Mouse (Mus musculus) midbrain, embryonic 16.5 days (tissue): ENCODE data around the gene Tent4a. TPM values are rescaled to one million over a fixed set of nuclear protein-coding genes. Genes with fewer than 3 reads are reported as not detected.

Source experiments
- ATAC-seq: fragments of 200-750 bp; cut with Nextera tagmentation; 2 replicates; pipeline ENCODE4 v1.8.0; 2017; ENCODE audit warnings: moderate TSS enrichment
- H3K27ac ChIP-seq: fragments of 300-500 bp; sonication (generic); 2 replicates; pipeline ENCODE4 v1.5.1; 2014; ENCODE audit warnings: mild to moderate bottlenecking, low read length, mixed read lengths
- H3K27me3 ChIP-seq: fragments of 300-500 bp; sonication (generic); 2 replicates; pipeline ENCODE4 v1.6.1; 2014; ENCODE audit warnings: low read depth, low read length, mixed read lengths; ENCODE audit not compliant: control insufficient read depth, insufficient read depth
- H3K36me3 ChIP-seq: fragments of 300-500 bp; sonication (generic); 2 replicates; pipeline ENCODE4 v1.6.1; 2014; ENCODE audit warnings: mild to moderate bottlenecking, low read length, moderate library complexity, mixed read lengths; ENCODE audit not compliant: control insufficient read depth, insufficient read depth
- H3K4me1 ChIP-seq: fragments of 300-500 bp; sonication (generic); 2 replicates; pipeline ENCODE4 v1.6.1; 2014; ENCODE audit warnings: mild to moderate bottlenecking, low read length, mixed read lengths; ENCODE audit not compliant: control insufficient read depth, insufficient read depth
- H3K4me2 ChIP-seq: fragments of 300-500 bp; sonication (generic); 2 replicates; pipeline ENCODE4 v1.6.1; 2014; ENCODE audit warnings: mild to moderate bottlenecking, low read length, mixed read lengths
- H3K4me3 ChIP-seq: fragments of 300-500 bp; sonication (generic); 2 replicates; pipeline ENCODE4 v1.5.1; 2014; ENCODE audit warnings: low read depth, mild to moderate bottlenecking, low read length, moderate library complexity, mixed read lengths
- H3K9ac ChIP-seq: fragments of 300-500 bp; sonication (generic); 2 replicates; pipeline ENCODE4 v1.6.1; 2014; ENCODE audit warnings: low read depth, low read length, mixed read lengths
- H3K9me3 ChIP-seq: fragments of 300-500 bp; sonication (generic); replicated peaks from 2 replicates; pipeline ENCODE4 v1.6.1; 2014; ENCODE audit warnings: mild to moderate bottlenecking, low read length, mixed read lengths; ENCODE audit not compliant: control insufficient read depth, poor library complexity, severe bottlenecking
- WGBS: fragments of 180-500 bp; shearing (Covaris S2); extraction: QIAGEN DNeasy Blood & Tissue Kit; methylation state at CpG from one replicate; pipeline ENCODE4 v1.1.7; 2014; 5-methylcytosine and 5-hydroxymethylcytosine counted together
- polyA plus RNA-seq: library from polyadenylated mRNA; unstranded; fragments of >200 nt; fragmentation: Nextera tagmentation; extraction: Ambion mirVana; gene quantifications from 2 replicates; pipeline ENCODE4 v1.2.1, GENCODE M21; 2015

Gene Tent4a
- polyA plus RNA-seq, 1 experiment from 2014 or later = 5.4 TPM

DNA sequence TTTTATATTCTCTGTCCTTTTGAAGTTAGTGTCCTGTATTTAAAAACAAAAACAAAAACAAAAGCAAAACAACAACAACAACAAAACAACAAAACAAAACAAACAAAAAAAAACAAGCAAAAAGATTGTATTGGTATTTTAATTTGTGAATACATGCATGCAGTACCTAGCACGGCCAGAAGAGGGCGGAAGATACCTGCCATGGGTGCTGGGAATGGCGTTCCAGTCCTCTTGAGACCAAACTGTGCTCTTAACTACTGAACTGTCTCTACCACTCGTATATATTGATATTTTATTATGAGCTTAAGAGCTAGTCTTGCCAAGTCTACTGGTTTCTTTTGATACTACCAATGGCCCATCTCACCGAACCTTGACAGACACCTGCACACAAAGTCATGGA is 18.6 kb upstream of the Tent4a start:
- H3K4me3 ChIP-seq = no peak overlapping the region
- H3K27ac ChIP-seq = no peak overlapping the region
- WGBS = 23% methylated on average over 5 of the region's 5 CpGs
- ATAC-seq = no peak
- H3K9me3 ChIP-seq = no peaks in the 10 kb centered on the region
- no peaks in the 10 kb centered on the region for H3K27me3 ChIP-seq
- no peak overlapping the region for H3K9ac ChIP-seq
- no peak overlapping the region for H3K4me2 ChIP-seq
- no peaks in the 10 kb centered on the region for H3K4me1 ChIP-seq
- H3K36me3 ChIP-seq = no peaks in the 10 kb centered on the region

GRCm38 (mm10) chr13:69550831-69551230 is 16.4 kb upstream of the Tent4a start:
- WGBS = 81% methylated on average over 2 of the region's 2 CpGs
- Histone ChIP-seq H3K9ac (no peak overlapping the region), H3K27ac (no peak overlapping the region), H3K4me3 (no peak overlapping the region), H3K9me3 (no peaks in the 10 kb centered on the region), H3K27me3 (no peaks in the 10 kb centered on the region), H3K4me1 (no peaks in the 10 kb centered on the region), H3K36me3 (no peaks in the 10 kb centered on the region), H3K4me2 (no peak overlapping the region)
- ATAC-seq = no peak

GRCm38 (mm10) chr13:69549980-69550379 is 15.6 kb upstream of the Tent4a start:
- Histone ChIP-seq H3K9me3 (no peaks in the 10 kb centered on the region), H3K9ac (no peak overlapping the region), H3K4me3 (no peak overlapping the region), H3K4me1 (no peaks in the 10 kb centered on the region), H3K27ac (no peak overlapping the region), H3K36me3 (no peaks in the 10 kb centered on the region), H3K27me3 (no peaks in the 10 kb centered on the region), H3K4me2 (no peak overlapping the region)
- WGBS = 47% methylated on average over 8 of the region's 8 CpGs
- no peak for ATAC-seq

DNA sequence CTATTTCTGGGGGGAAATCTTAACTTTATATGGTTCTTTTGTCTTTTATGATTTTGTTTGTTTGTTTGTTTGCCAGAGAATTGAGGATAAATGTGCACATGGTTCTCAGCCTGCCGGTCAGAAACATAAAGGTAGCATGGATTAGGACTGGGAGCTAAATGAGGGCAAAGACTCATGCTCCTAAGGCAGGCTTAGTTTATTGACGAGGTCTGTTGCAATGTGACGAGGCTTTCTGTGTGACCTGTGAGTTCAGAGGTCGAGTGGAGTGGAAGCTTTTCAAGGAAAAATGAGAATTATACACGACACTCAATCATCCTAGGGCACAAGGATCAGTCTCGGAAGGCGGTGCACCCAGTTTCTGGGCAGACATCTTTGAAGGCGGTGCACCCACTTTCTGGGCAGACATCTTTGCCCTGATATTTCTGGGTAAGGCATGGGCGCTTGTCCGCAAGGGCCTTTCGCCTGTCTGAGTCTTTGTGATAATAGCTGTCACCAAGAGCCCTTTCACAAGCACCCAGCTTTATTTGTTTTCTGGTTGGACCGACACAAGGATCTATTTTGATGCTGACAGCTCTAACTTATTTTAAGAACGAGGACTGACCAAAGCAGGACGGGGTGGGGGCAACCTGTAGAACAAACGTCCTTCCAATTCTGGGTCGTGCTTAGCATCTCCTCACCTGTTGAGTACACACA is 13.2 kb upstream of the Tent4a start:
- H3K36me3 ChIP-seq = no peaks in the 10 kb centered on the region
- H3K9ac ChIP-seq = no peak overlapping the region
- H3K4me1 ChIP-seq = peaks cover 11% of the 10 kb centered on the region
- no peak overlapping the region for H3K4me2 ChIP-seq
- H3K9me3 ChIP-seq = no peaks in the 10 kb centered on the region
- 69% methylated on average over 16 of the region's 16 CpGs for WGBS
- no peaks in the 10 kb centered on the region for H3K27me3 ChIP-seq
- no peak overlapping the region for H3K27ac ChIP-seq
- ATAC-seq = no peak
- H3K4me3 ChIP-seq = no peak overlapping the region

GRCm38 (mm10) chr13:69545019-69545418 is 10.6 kb upstream of the Tent4a start:
- 25% methylated on average over 3 of the region's 3 CpGs for WGBS
- peaks cover 15% of the 10 kb centered on the region for H3K4me1 ChIP-seq
- H3K27ac ChIP-seq = no peak overlapping the region
- no peaks in the 10 kb centered on the region for H3K9me3 ChIP-seq
- H3K27me3 ChIP-seq = no peaks in the 10 kb centered on the region
- ATAC-seq = 0 out of 2 replicates have a peak, but pooled peaks have one; percentile 16
- H3K36me3 ChIP-seq = no peaks in the 10 kb centered on the region
- H3K4me3 ChIP-seq = no peak overlapping the region
- no peak overlapping the region for H3K4me2 ChIP-seq
- H3K9ac ChIP-seq = no peak overlapping the region

DNA sequence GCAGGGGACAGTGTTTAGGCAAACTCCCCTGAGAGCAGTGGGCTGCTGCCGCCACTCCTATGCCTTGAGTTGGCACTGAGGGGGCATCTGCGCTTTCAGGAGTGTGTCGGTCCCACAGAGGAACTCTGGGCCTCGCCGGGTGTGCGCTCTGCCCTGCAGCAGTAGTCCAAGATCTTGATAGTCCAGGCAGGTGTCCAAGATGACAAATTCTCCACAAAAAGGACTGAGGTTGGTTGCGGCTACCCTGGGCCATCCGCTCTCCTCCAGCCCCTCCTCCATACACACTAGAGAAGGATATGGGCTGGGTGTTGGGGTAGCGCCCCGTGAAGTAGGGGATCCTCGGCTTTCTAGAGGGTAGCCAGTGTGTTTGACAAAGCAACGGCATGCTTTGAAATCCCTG is 9.2 kb upstream of the Tent4a start:
- no peak overlapping the region for H3K27ac ChIP-seq
- peak overlapping the region; percentile 20 for H3K4me2 ChIP-seq
- no peaks in the 10 kb centered on the region for H3K27me3 ChIP-seq
- H3K4me1 ChIP-seq = peaks cover 15% of the 10 kb centered on the region
- H3K36me3 ChIP-seq = no peaks in the 10 kb centered on the region
- ATAC-seq = 0 out of 2 replicates have a peak, but pooled peaks have one; percentile 9
- no peaks in the 10 kb centered on the region for H3K9me3 ChIP-seq
- H3K9ac ChIP-seq = no peak overlapping the region
- H3K4me3 ChIP-seq = no peak overlapping the region
- 48% methylated on average over 12 of the region's 12 CpGs for WGBS

DNA sequence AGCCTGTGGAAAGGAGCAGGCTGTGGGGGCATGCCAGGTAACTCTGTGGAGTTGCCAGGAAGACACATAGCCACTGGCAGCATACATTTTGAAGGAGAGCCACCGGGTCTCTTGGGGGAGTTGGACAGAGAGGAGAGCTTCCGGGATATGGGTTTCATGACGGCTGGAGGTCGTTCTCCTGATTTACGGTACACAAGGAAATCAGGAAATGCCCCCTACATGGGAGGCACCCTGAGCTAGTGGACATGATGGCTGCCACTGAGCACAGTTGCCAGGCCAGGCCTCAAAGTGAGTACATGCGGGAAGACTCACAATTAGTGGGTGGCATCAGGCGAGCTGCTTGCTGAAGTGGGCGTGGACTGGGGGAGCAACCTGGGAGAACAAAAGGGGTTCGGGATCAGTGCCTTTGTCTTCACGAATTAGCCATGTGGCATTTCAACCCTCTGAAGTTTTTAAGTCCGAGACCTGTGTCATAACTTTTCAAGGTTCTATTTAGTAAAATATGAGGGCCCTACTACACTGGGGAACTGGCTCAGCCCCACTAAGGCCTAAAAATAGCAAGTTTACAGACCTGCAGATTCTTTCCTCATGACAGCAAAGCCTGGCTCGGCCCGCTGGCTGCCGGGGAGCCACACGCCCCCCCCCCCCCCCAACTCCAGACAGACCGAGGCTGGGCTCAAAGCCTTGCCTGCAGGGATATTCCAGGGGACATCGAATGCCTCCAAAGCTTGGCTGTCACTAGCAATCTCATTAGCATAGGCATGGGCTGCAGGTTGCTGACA is 8.3 kb upstream of the Tent4a start:
- Histone ChIP-seq H3K4me1 (peaks cover 15% of the 10 kb centered on the region), H3K27me3 (no peaks in the 10 kb centered on the region), H3K9ac (no peak overlapping the region), H3K9me3 (no peaks in the 10 kb centered on the region), H3K4me3 (no peak overlapping the region), H3K27ac (no peak overlapping the region), H3K36me3 (no peaks in the 10 kb centered on the region), H3K4me2 (no peak overlapping the region)
- ATAC-seq = no peak
- WGBS = 44% methylated on average over 17 of the region's 17 CpGs

- Histone ChIP-seq H3K27me3 (no peaks in the 10 kb centered on the region), H3K9ac (no peak overlapping the region), H3K36me3 (no peaks in the 10 kb centered on the region), H3K4me2 (no peak overlapping the region), H3K4me1 (peaks cover 15% of the 10 kb centered on the region), H3K4me3 (no peak overlapping the region), H3K27ac (no peak overlapping the region), H3K9me3 (no peaks in the 10 kb centered on the region)
- WGBS = 67% methylated on average over 10 of the region's 10 CpGs
- no peak for ATAC-seq
These were observed 7.4 kb upstream of the Tent4a start for GRCm38 (mm10) chr13:69541776-69542175.

GRCm38 (mm10) chr13:69541209-69541608 is 6.8 kb upstream of the Tent4a start:
- no peak overlapping the region for H3K27ac ChIP-seq
- WGBS = 82% methylated on average over 6 of the region's 6 CpGs
- no peaks in the 10 kb centered on the region for H3K36me3 ChIP-seq
- no peaks in the 10 kb centered on the region for H3K9me3 ChIP-seq
- ATAC-seq = no peak
- H3K4me2 ChIP-seq = no peak overlapping the region
- H3K4me1 ChIP-seq = peaks cover 15% of the 10 kb centered on the region
- H3K27me3 ChIP-seq = no peaks in the 10 kb centered on the region
- no peak overlapping the region for H3K9ac ChIP-seq
- H3K4me3 ChIP-seq = no peak overlapping the region
